ENCODE assay signal across 9 mouse cellular contexts in genomic region chr3:146121310-146122124, GRCm38 (mm10). TPM values are rescaled to one million over a fixed set of nuclear protein-coding genes. Genes with fewer than 3 reads are reported as not detected.
DNase-seq lines count a peak whose midpoint lies in the region; ATAC-seq lines count a peak whose summit lies in the region.
"Had no signal": no experiment of that assay in that cellular context is flagged by ENCODE, and none has a peak within 500 bp of the region (broad histone marks: within the 10 kb centered on the region; RNA-seq: fewer than 3 reads in every experiment).

No protein-coding gene starts in this region.

- WGBS in lung, embryonic 15.5 days, result 10% methylated on average over 25 of the region's 25 CpGs
- WGBS in forebrain, embryonic 14.5 days, result 9% methylated on average over 25 of the region's 25 CpGs
- WGBS in liver, embryonic 13.5 days (ENCODE audit: insufficient replicate concordance), result 10% methylated on average over 25 of the region's 25 CpGs
- WGBS in stomach, embryonic 14.5 days, result 14% methylated on average over 25 of the region's 25 CpGs

- peaks cover 19% of the 10 kb centered on the region for H3K27me3 ChIP-seq in lung, embryonic 15.5 days
- H3K27me3 ChIP-seq in forebrain, embryonic 14.5 days (replicated peaks; ENCODE audit: control insufficient read depth, insufficient read depth, low read length), result 0 out of 2 replicates have a peak, but pooled peaks cover 11% of the 10 kb centered on the region
- peaks cover 34% of the 10 kb centered on the region for H3K27me3 ChIP-seq in liver, embryonic 13.5 days
- H3K27me3 ChIP-seq in stomach, embryonic 14.5 days (ENCODE audit: control insufficient read depth, insufficient read depth, low read length), result 0 out of 2 replicates have a peak, but pooled peaks cover 7% of the 10 kb centered on the region

- H3K9ac ChIP-seq in lung, embryonic 15.5 days, result no peak overlapping the region
- H3K9ac ChIP-seq in forebrain, embryonic 14.5 days (ENCODE audit: low read length), result peak overlapping the region; percentile 32
- H3K9ac ChIP-seq in liver, embryonic 13.5 days, result no peak overlapping the region
- H3K9ac ChIP-seq in stomach, embryonic 14.5 days (replicated peaks; ENCODE audit: low read depth, low read length), result no peak overlapping the region

- H3K4me1 ChIP-seq in lung, embryonic 15.5 days, result peaks cover 12% of the 10 kb centered on the region; the same call in 1 of the 2 replicates
- peaks cover 4% of the 10 kb centered on the region; the same call in 1 of the 2 replicates for H3K4me1 ChIP-seq in forebrain, embryonic 14.5 days (ENCODE audit: control insufficient read depth, insufficient read depth, low read length)
- 0 out of 2 replicates have a peak, but pooled peaks cover 10% of the 10 kb centered on the region for H3K4me1 ChIP-seq in liver, embryonic 13.5 days (replicated peaks)
- 0 out of 2 replicates have a peak, but pooled peaks cover 4% of the 10 kb centered on the region for H3K4me1 ChIP-seq in stomach, embryonic 14.5 days (ENCODE audit: control insufficient read depth, insufficient read depth, low read length)

- no peak for DNase-seq in lung, adult 18-20 months
- peak; percentile 40 for DNase-seq in forebrain, embryonic 14.5 days (ENCODE audit: low spot score)
- DNase-seq in liver, embryonic 13.5 days, result no peak
- no peak for DNase-seq in layer of hippocampus, postnatal 14 days (ENCODE audit: low spot score in 2 of 2)
- DNase-seq in frontal cortex, postnatal 36 days (ENCODE audit: low spot score in 2 of 2), result no peak

- no peaks in the 10 kb centered on the region for H3K9me3 ChIP-seq in lung, embryonic 15.5 days
- no peaks in the 10 kb centered on the region for H3K9me3 ChIP-seq in forebrain, embryonic 14.5 days (replicated peaks; ENCODE audit: control insufficient read depth, low read length)
- H3K9me3 ChIP-seq in liver, embryonic 13.5 days (replicated peaks), result no peaks in the 10 kb centered on the region
- H3K9me3 ChIP-seq in stomach, embryonic 14.5 days (ENCODE audit: control insufficient read depth, low read depth, low read length), result no peaks in the 10 kb centered on the region

- peak overlapping the region; percentile 50 for H3K4me2 ChIP-seq in lung, embryonic 15.5 days
- H3K4me2 ChIP-seq in forebrain, embryonic 14.5 days (ENCODE audit: low read length), result peak overlapping the region; percentile 45
- peak overlapping the region; percentile 38 for H3K4me2 ChIP-seq in liver, embryonic 13.5 days
- H3K4me2 ChIP-seq in stomach, embryonic 14.5 days (replicated peaks; ENCODE audit: low read depth, low read length), result peak overlapping the region; percentile 35

- ATAC-seq in lung, embryonic 15.5 days (ENCODE audit: borderline replicate concordance, extremely low read depth, low FRiP score, low TSS enrichment), result no peak
- peak; percentile 33; the same call in 1 of the 2 replicates for ATAC-seq in forebrain, embryonic 14.5 days
- ATAC-seq in liver, embryonic 13.5 days (ENCODE audit: low read depth), result no peak
- peak; percentile 66; the same call in 1 of the 2 replicates for ATAC-seq in stomach, embryonic 14.5 days (ENCODE audit: insufficient number of reproducible peaks, insufficient read depth, low FRiP score, low read depth)
- no peak for ATAC-seq in erythroid progenitor cell, adult 5-6 weeks (replicated peaks; ENCODE audit: low FRiP score, poor library complexity, severe bottlenecking)

- H3K27ac ChIP-seq in lung, embryonic 15.5 days, result no peak overlapping the region
- peak overlapping the region; percentile 14; the same call in 1 of the 2 replicates for H3K27ac ChIP-seq in forebrain, embryonic 14.5 days (ENCODE audit: low read depth, low read length)
- no peak overlapping the region for H3K27ac ChIP-seq in liver, embryonic 13.5 days
- no peak overlapping the region for H3K27ac ChIP-seq in stomach, embryonic 14.5 days (ENCODE audit: low read length)

- H3K4me3 ChIP-seq in lung, embryonic 15.5 days, result peak overlapping the region; percentile 18
- H3K4me3 ChIP-seq in forebrain, embryonic 14.5 days (ENCODE audit: low read depth, low read length), result peak overlapping the region; percentile 4; the same call in 1 of the 2 replicates
- H3K4me3 ChIP-seq in liver, embryonic 13.5 days (replicated peaks), result no peak overlapping the region
- H3K4me3 ChIP-seq in stomach, embryonic 14.5 days (ENCODE audit: low read depth, low read length), result peak overlapping the region; percentile 13; the same call in 1 of the 2 replicates

- no peaks in the 10 kb centered on the region for H3K36me3 ChIP-seq in lung, embryonic 15.5 days
- H3K36me3 ChIP-seq in forebrain, embryonic 14.5 days (ENCODE audit: control insufficient read depth, insufficient read depth, low read length), result no peaks in the 10 kb centered on the region
- H3K36me3 ChIP-seq in liver, embryonic 13.5 days, result no peaks in the 10 kb centered on the region
- H3K36me3 ChIP-seq in stomach, embryonic 14.5 days (ENCODE audit: control insufficient read depth, insufficient read depth, low read length), result no peaks in the 10 kb centered on the region

RNA-seq across cellular contexts. Expression of gene Mcoln3, which starts 4.3 kb away (rescaled TPM):
- 0.70 and 1.1 TPM in 2 replicates for polyA plus RNA-seq in lung, embryonic 15.5 days (2015; fragmentation: Nextera tagmentation; extraction: Ambion mirVana)
- 0.40 and 0.46 TPM in 2 replicates for polyA plus RNA-seq in forebrain, embryonic 14.5 days (2014; fragmentation: Nextera tagmentation; extraction: Ambion mirVana)
- polyA plus RNA-seq in liver, embryonic 13.5 days (2015; fragmentation: Nextera tagmentation; extraction: Ambion mirVana), result 0.13 and 0.19 TPM in 2 replicates
- 1.4 and 1.8 TPM in 2 replicates for polyA plus RNA-seq in stomach, embryonic 14.5 days (2014; fragmentation: Nextera tagmentation; extraction: Ambion mirVana)
- under 1 TPM in 1 of 2 experiments, not detected in 1; 0.16 TPM for total RNA-seq in layer of hippocampus, postnatal 14 days (2021)
- total RNA-seq in erythroid progenitor cell, adult 5-6 weeks (2015; ENCODE audit: low replicate concordance), result not detected in 2 replicates
- not detected in 2 replicates for total RNA-seq in erythroid progenitor cell, adult 5-6 weeks (2017; ENCODE audit: low replicate concordance)

RNA-seq across cellular contexts. Expression of gene Wdr63, which starts 13.6 kb away (rescaled TPM):
- 1.8 and 2.2 TPM in 2 replicates for polyA plus RNA-seq in lung, embryonic 15.5 days (2015; fragmentation: Nextera tagmentation; extraction: Ambion mirVana)
- polyA plus RNA-seq in forebrain, embryonic 14.5 days (2014; fragmentation: Nextera tagmentation; extraction: Ambion mirVana), result 1.5 and 2.1 TPM in 2 replicates
- 0.15 and 0.35 TPM in 2 replicates for polyA plus RNA-seq in liver, embryonic 13.5 days (2015; fragmentation: Nextera tagmentation; extraction: Ambion mirVana)
- polyA plus RNA-seq in stomach, embryonic 14.5 days (2014; fragmentation: Nextera tagmentation; extraction: Ambion mirVana), result not detected in 2 replicates
- total RNA-seq in layer of hippocampus, postnatal 14 days (2021), result 1 to 10 TPM; 1.0 to 3.0 TPM
- not detected in 2 replicates for total RNA-seq in erythroid progenitor cell, adult 5-6 weeks (2015; ENCODE audit: low replicate concordance)
- total RNA-seq in erythroid progenitor cell, adult 5-6 weeks (2017; ENCODE audit: low replicate concordance), result not detected in 2 replicates
- polyA plus RNA-seq: small intestine, adult 2 months had no signal

RNA-seq across cellular contexts. Expression of gene Mcoln2, which starts 28.1 kb away (rescaled TPM):
- polyA plus RNA-seq in lung, embryonic 15.5 days (2015; fragmentation: Nextera tagmentation; extraction: Ambion mirVana), result 0.91 and 2.3 TPM in 2 replicates
- polyA plus RNA-seq in forebrain, embryonic 14.5 days (2014; fragmentation: Nextera tagmentation; extraction: Ambion mirVana), result 0.56 TPM in 1 of 2 replicates, not detected in the other
- 6.7 and 7.5 TPM in 2 replicates for polyA plus RNA-seq in liver, embryonic 13.5 days (2015; fragmentation: Nextera tagmentation; extraction: Ambion mirVana)
- polyA plus RNA-seq in stomach, embryonic 14.5 days (2014; fragmentation: Nextera tagmentation; extraction: Ambion mirVana), result 1.4 and 1.6 TPM in 2 replicates
- not detected for total RNA-seq in layer of hippocampus, postnatal 14 days (2021)
- total RNA-seq in erythroid progenitor cell, adult 5-6 weeks (2015; ENCODE audit: low replicate concordance), result 1.4 TPM in 1 of 2 replicates, not detected in the other
- 1.9 and 6.5 TPM in 2 replicates for total RNA-seq in erythroid progenitor cell, adult 5-6 weeks (2017; ENCODE audit: low replicate concordance)

Comparison
In these comparisons a context has a peak if more than half of its experiments do, and no peak if none do; other contexts are left out.
1. ATAC-seq: peak in forebrain, embryonic 14.5 days (single experiment) and stomach, embryonic 14.5 days (single experiment); none in lung, embryonic 15.5 days (single experiment), liver, embryonic 13.5 days (single experiment) and erythroid progenitor cell, adult 5-6 weeks (single experiment).
2. Peak in every context shown above with its lines, with median percentiles within 50 percentile points of each other: H3K4me2 ChIP-seq.